Mouse (Mus musculus): Measurements from ENCODE around the gene Spsb4.

Spsb4 gene

GRCm38 (mm10) chr9:97018677-97019147 is at the start of gene Spsb4:
TSS of gene Spsb4 (minus strand) at chr9:97018843.
- peak; percentile 26 to 40 for DNase-seq

GRCm38 (mm10) chr9:97067761-97068160 is 49.1 kb upstream of the Spsb4 start:
- DNase-seq, result no peak

- DNase-seq, result no peak
These were observed 47.2 kb upstream of the Spsb4 start for GRCm38 (mm10) chr9:97065885-97066284.

- no peak for DNase-seq
These were observed 46.6 kb upstream of the Spsb4 start for GRCm38 (mm10) chr9:97065216-97065615.

- no peak for DNase-seq
These were observed 45.5 kb upstream of the Spsb4 start for GRCm38 (mm10) chr9:97064161-97064560.

GRCm38 (mm10) chr9:97061696-97062095 is 43.1 kb upstream of the Spsb4 start:
- DNase-seq, result no peak

GRCm38 (mm10) chr9:97056541-97057338 is 38.1 kb upstream of the Spsb4 start:
- DNase-seq, result no peak

- DNase-seq, result no peak
These were observed 37.3 kb upstream of the Spsb4 start for GRCm38 (mm10) chr9:97055906-97056305.

- no peak for DNase-seq
These were observed 32.5 kb upstream of the Spsb4 start for GRCm38 (mm10) chr9:97051176-97051575.

- no peak for DNase-seq
These were observed 27.6 kb upstream of the Spsb4 start for GRCm38 (mm10) chr9:97046240-97046639.

- no peak for DNase-seq
These were observed 23.0 kb upstream of the Spsb4 start for GRCm38 (mm10) chr9:97041633-97042032.

GRCm38 (mm10) chr9:97038010-97038409 is 19.4 kb upstream of the Spsb4 start:
- DNase-seq, result no peak

GRCm38 (mm10) chr9:97036656-97037055 is 18.0 kb upstream of the Spsb4 start:
- no peak for DNase-seq

- no peak for DNase-seq
These were observed 8.7 kb upstream of the Spsb4 start for GRCm38 (mm10) chr9:97027361-97027760.

GRCm38 (mm10) chr9:97026006-97026405 is 7.4 kb upstream of the Spsb4 start:
- DNase-seq, result no peak

GRCm38 (mm10) chr9:97024451-97024850 is 5.8 kb upstream of the Spsb4 start:
- DNase-seq, result no peak

- no peak for DNase-seq
These were observed 4.3 kb upstream of the Spsb4 start for GRCm38 (mm10) chr9:97022948-97023347.

GRCm38 (mm10) chr9:97022371-97022770 is 3.7 kb upstream of the Spsb4 start:
- DNase-seq, result no peak

- no peak for DNase-seq
These were observed 1.5 kb upstream of the Spsb4 start for GRCm38 (mm10) chr9:97020152-97020551.

- no peak for DNase-seq
These were observed 1.0 kb upstream of the Spsb4 start for GRCm38 (mm10) chr9:97019686-97020085.

GRCm38 (mm10) chr9:97019231-97019630 is 588 bp upstream of the Spsb4 start:
- no peak for DNase-seq

- peak; percentile 30 to 32 for DNase-seq
These were observed 617 bp downstream of the Spsb4 start for GRCm38 (mm10) chr9:97017811-97018641.

GRCm38 (mm10) chr9:97017121-97017810 is 1.4 kb downstream of the Spsb4 start:
- DNase-seq, result no peak
